Mouse (Mus musculus): Measurements from ENCODE around the gene Cdt1.

Cdt1 gene

DNA sequence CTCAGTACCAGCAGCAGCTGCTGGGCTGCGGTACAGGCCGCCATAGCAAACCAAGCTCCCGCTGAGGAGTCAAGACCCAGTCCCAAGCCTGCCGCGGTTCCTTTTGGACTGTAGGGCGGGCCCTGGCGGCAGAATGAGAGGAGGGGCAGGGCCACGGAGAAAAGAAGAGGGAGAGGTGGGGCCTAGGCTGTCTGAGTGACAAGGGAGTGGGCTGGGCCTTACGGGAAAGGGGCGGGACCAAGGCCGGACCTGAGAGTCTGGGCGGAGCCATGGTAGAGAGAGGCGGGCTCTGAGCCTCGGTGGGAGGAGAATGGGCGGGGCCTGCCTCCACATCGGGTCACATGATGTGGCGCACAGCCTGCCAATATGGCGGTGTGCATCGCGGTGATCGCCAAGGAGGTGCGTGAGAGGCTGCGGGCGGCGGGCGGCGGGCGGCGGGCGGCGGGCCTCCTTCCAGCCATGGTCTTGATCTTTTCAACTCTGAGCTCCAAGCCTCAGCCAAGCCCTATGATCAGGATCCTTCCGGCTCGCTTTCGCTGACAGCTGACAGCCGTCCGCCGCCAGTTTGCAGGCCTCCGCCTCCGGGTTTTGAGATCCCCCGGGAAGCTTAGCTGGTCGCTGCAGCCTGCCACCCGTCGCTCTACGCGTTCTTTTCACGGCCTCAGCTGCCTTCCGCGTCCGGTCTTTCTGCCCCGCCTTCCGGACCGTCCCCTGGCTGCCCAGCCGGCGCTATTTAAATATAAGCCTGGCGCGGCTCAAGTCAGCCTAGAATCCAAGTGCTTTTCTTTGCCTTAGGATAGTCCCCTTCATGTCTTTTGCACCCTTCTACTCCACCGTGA lies 43.7 kb downstream of the Cdt1 start, which contains the start of the genes Galns and Trappc2l:
Galns (minus strand) TSS at position 169 of the 839 bp plus-strand sequence.
Trappc2l (plus strand) TSS at position 346 of the 839 bp plus-strand sequence.
- no peak for TF ChIP-seq GATA4 (IDR thresholded peaks at IDR 0.05; ENCODE audit: insufficient replicate concordance, low read length)

GRCm38 (mm10) chr8:122616181-122616905 lies 48.5 kb downstream of the Cdt1 start:
- TF ChIP-seq GATA4 (IDR thresholded peaks at IDR 0.05; ENCODE audit: insufficient replicate concordance, low read length): no peak

DNA sequence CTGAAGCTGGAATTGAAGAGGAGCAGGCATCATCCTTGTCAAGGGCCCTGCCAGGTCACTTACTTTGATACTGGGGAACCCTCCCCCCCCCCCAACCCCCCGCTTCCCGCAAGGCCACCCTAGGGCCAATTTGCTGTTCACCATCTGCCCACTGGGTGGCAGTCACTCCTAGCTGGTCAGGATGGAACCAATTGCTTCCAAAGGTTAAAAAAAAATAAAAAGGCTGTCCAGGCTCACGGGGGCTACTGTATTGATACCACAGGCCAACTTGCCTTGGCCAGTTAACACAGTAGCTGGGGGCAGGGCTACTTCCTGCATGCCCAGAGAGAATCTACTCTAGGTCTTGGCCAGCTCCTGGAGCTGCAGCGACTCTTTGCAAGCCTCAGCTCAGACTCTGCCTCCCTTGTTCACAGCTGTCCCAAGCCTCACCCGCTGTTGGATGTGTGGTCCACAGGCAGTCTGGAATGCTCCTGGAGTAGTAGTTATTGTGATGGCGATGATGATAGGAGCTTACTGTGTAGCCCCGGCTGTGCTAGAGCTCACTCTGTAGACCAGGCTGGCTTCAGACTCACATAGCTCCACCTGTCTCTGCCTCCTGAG lies 50.2 kb downstream of the Cdt1 start:
- TF ChIP-seq GATA4 (IDR thresholded peaks at IDR 0.05; ENCODE audit: insufficient replicate concordance, low read length): no peak

DNA sequence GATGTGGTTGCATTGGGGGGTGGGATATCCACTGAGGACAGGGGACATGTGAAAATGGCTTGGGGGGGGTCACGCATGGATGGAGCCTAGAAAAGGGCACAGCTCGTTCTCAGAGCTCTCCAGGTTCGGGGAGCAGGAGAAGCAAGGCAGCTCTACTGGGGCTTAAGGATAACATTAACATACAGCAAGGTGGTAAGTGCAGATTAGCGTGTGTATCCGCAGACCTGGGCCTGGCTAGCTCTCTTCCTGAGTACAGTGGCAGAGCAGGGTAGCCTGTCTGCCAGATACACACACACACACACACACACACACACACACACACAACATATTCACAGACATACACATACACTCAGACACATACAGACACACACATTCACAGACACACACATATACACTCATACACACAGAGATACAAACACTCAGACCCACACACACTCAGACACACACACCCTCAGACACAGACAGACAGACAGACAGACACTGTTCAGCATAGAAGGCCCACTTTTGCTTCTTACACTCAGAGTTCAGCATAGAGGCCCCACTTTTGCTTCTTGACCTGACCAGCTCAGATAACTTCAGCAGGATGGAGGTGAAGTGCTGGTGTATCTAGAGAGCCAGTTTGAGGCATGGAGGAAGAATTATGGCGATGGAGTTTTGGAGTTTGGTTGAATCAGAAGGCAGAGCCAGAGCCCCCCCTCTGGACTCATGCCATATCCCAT lies 51.0 kb downstream of the Cdt1 start:
- no peak for TF ChIP-seq GATA4 (IDR thresholded peaks at IDR 0.05; ENCODE audit: insufficient replicate concordance, low read length)

- TF ChIP-seq GATA4 (IDR thresholded peaks at IDR 0.05; ENCODE audit: insufficient replicate concordance, low read length): no peak
Observed at GRCm38 (mm10) chr8:122620446-122620845, 52.6 kb downstream of the Cdt1 start.

DNA sequence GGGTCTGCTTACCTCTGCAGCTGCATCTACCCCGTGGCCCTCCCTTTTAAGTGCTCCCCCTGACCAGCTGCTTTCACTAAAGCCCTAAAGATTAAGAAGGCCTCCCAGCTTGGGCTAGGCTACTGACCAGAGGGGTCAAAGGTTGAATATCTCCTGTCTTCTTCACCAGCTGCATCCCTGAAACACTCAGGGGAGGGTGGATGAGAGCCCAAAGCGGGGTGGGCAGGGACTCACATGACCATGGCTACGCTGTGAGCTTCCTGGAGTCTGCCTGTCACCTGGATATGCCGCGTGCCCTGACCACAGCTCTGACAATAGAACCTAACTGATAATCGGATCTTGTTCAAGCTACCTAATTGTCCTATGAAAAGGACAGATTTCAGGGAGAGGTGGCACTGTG lies 54.9 kb downstream of the Cdt1 start, which contains the start of gene Pabpn1l:
Pabpn1l (minus strand) TSS at position 13 of the 400 bp plus-strand sequence.
- no peak for TF ChIP-seq GATA4 (IDR thresholded peaks at IDR 0.05; ENCODE audit: insufficient replicate concordance, low read length)

Measured in liver, adult (tissue).